Mouse (Mus musculus) neural tube, embryonic 14.5 days (tissue): ENCODE measurements around the gene 0610010K14Rik. TPM values are rescaled to one million over a fixed set of nuclear protein-coding genes. Genes with fewer than 3 reads are reported as not detected.

ENCODE experiments used
- ATAC-seq: fragments of 200-750 bp; cut with Nextera tagmentation; 2 replicates; pipeline ENCODE4 v1.8.0; 2017; ENCODE audit warnings: low read depth, mild to moderate bottlenecking, moderate TSS enrichment, moderate library complexity
- H3K27ac ChIP-seq: fragments of 300-500 bp; sonication (generic); 2 replicates; pipeline ENCODE4 v1.5.1; 2014; ENCODE audit warnings: low read depth, mild to moderate bottlenecking, control low read depth, low read length, moderate library complexity, mixed read lengths
- H3K27me3 ChIP-seq: fragments of 300-500 bp; sonication (generic); 2 replicates; pipeline ENCODE4 v1.6.1; 2014; ENCODE audit warnings: low read length; ENCODE audit not compliant: control insufficient read depth, insufficient read depth
- H3K36me3 ChIP-seq: fragments of 300-500 bp; sonication (generic); 2 replicates; pipeline ENCODE4 v1.6.1; 2014; ENCODE audit warnings: low read length, mixed read lengths; ENCODE audit not compliant: control insufficient read depth, insufficient read depth
- H3K4me1 ChIP-seq: fragments of 300-500 bp; sonication (generic); 2 replicates; pipeline ENCODE4 v1.6.1; 2014; ENCODE audit warnings: low read length; ENCODE audit not compliant: control insufficient read depth, insufficient read depth
- H3K4me2 ChIP-seq: fragments of 300-500 bp; sonication (generic); 2 replicates; pipeline ENCODE4 v1.6.1; 2014; ENCODE audit warnings: mild to moderate bottlenecking, low read depth, low read length, control low read depth
- H3K4me3 ChIP-seq: fragments of 300-500 bp; sonication (generic); 2 replicates; pipeline ENCODE4 v1.5.1; 2014; ENCODE audit warnings: low read depth, low read length, control low read depth, mixed read lengths
- H3K9ac ChIP-seq: fragments of 300-500 bp; sonication (generic); replicated peaks from 2 replicates; pipeline ENCODE4 v1.6.1; 2014; ENCODE audit warnings: low read depth, mild to moderate bottlenecking, control low read depth, low read length, mixed read lengths
- H3K9me3 ChIP-seq: fragments of 300-500 bp; sonication (generic); 2 replicates; pipeline ENCODE4 v1.6.1; 2016; ENCODE audit warnings: low read length; ENCODE audit not compliant: control insufficient read depth
- WGBS: fragments of 180-500 bp; shearing (Covaris S2); extraction: QIAGEN DNeasy Blood & Tissue Kit; methylation state at CpG from one replicate; pipeline ENCODE4 v1.1.7; 2014; 5-methylcytosine and 5-hydroxymethylcytosine counted together
- microRNA counts: library from miRNA; unstranded; fragments of <30 nt; microRNA quantifications from one replicate; lab custom pipeline; 2016
- microRNA-seq: library from miRNA; unstranded; fragments of <30 nt; microRNA quantifications from one replicate; pipeline ENCODE4, GENCODE M21; 2016
- polyA plus RNA-seq: library from polyadenylated mRNA; unstranded; fragments of >200 nt; fragmentation: Nextera tagmentation; extraction: Ambion mirVana; gene quantifications from 2 replicates; pipeline ENCODE4 v1.2.1, GENCODE M21; 2014

The 0610010K14Rik gene
- polyA plus RNA-seq, 1 experiment from 2014 or later: 161 TPM

- Histone ChIP-seq H3K9me3 (no peaks in the 10 kb centered on the region), H3K4me2 (no peak overlapping the region), H3K36me3 (no peaks in the 10 kb centered on the region), H3K9ac (no peak overlapping the region), H3K4me3 (no peak overlapping the region), H3K4me1 (no peaks in the 10 kb centered on the region), H3K27me3 (no peaks in the 10 kb centered on the region), H3K27ac (no peak overlapping the region)
- WGBS: 72% methylated on average over 28 of the region's 28 CpGs
- ATAC-seq: no peak
Observed at GRCm38 (mm10) chr11:70189319-70190134, 48.2 kb downstream of the 0610010K14Rik start.

MicroRNA genes within 50 kb of the gene (microRNA counts, 519-probe panel; counts per million panel counts)
- microRNA mmu-miR-195 (lab: Ali Mortazavi, UCI): 2,667 counts per million, percentile 16 among the panel's probes with 10 or more counts
- not detected for microRNA mmu-miR-497 (lab: Ali Mortazavi, UCI)

Small RNA genes within 50 kb of the gene (microRNA-seq; reads per million reads assigned to microRNA genes)
- 264 reads per million, percentile 59 among the genes with 10 or more reads in this experiment for gene Mir195a
- not detected for gene Mir497
- gene Mir497b: not detected

Other genes starting within 250 kb of the 0610010K14Rik start
- gene Gabarap, start 246.8 kb downstream of the 0610010K14Rik start, polyA plus RNA-seq: 609 and 643 TPM in 2 replicates
- gene Phf23, start 242.1 kb downstream of the 0610010K14Rik start, polyA plus RNA-seq: 28.8 and 37.8 TPM in 2 replicates
- gene Dvl2, start 237.3 kb downstream of the 0610010K14Rik start, polyA plus RNA-seq: 19.0 and 19.2 TPM in 2 replicates
- 49.5 and 57.2 TPM in 2 replicates for gene Acadvl, start 222.5 kb downstream of the 0610010K14Rik start, polyA plus RNA-seq
- 24.9 and 31.6 TPM in 2 replicates for gene Dlg4, start 221.0 kb downstream of the 0610010K14Rik start, polyA plus RNA-seq
- gene Asgr1, start 183.8 kb downstream of the 0610010K14Rik start, polyA plus RNA-seq: 3.7 TPM in 1 of 2 replicates, not detected in the other
- 0.26 TPM in 1 of 2 replicates, not detected in the other for gene Asgr2, start 145.3 kb downstream of the 0610010K14Rik start, polyA plus RNA-seq
- gene Mgl2, start 107.6 kb downstream of the 0610010K14Rik start, polyA plus RNA-seq: 0.20 and 0.68 TPM in 2 replicates
- gene Clec10a, start 81.7 kb downstream of the 0610010K14Rik start, polyA plus RNA-seq: 1.1 TPM in 1 of 2 replicates, not detected in the other
- 3.0 and 4.0 TPM in 2 replicates for gene Slc16a11, start 25.2 kb downstream of the 0610010K14Rik start, polyA plus RNA-seq
- 10.4 and 13.2 TPM in 2 replicates for gene Slc16a13, start 16.9 kb downstream of the 0610010K14Rik start, polyA plus RNA-seq
- gene Bcl6b, start 8.1 kb downstream of the 0610010K14Rik start, polyA plus RNA-seq: 1.8 and 5.7 TPM in 2 replicates
- gene Gm21988, start 1.9 kb upstream of the 0610010K14Rik start, polyA plus RNA-seq: 12.7 and 13.3 TPM in 2 replicates
- 389 and 413 TPM in 2 replicates for gene Rnasek, start 1.9 kb upstream of the 0610010K14Rik start, polyA plus RNA-seq
- gene Alox12, start 17.4 kb upstream of the 0610010K14Rik start, polyA plus RNA-seq: 0.08 and 2.1 TPM in 2 replicates
- gene Alox12e, start 84.7 kb upstream of the 0610010K14Rik start, polyA plus RNA-seq: not detected in 2 replicates
- gene Alox15, start 114.1 kb upstream of the 0610010K14Rik start, polyA plus RNA-seq: not detected in 2 replicates
- 29.3 and 32.1 TPM in 2 replicates for gene Pelp1, start 172.1 kb upstream of the 0610010K14Rik start, polyA plus RNA-seq
- gene Arrb2, start 194.7 kb upstream of the 0610010K14Rik start, polyA plus RNA-seq: 44.1 and 54.5 TPM in 2 replicates
- 41.4 and 46.6 TPM in 2 replicates for gene Med11, start 214.0 kb upstream of the 0610010K14Rik start, polyA plus RNA-seq
- 0.31 and 1.5 TPM in 2 replicates for gene Zmynd15, start 221.5 kb upstream of the 0610010K14Rik start, polyA plus RNA-seq
- 1.2 and 14.6 TPM in 2 replicates for gene Cxcl16, start 222.1 kb upstream of the 0610010K14Rik start, polyA plus RNA-seq